Mouse (Mus musculus): ENCODE data around the gene Frmpd1. TPM values are rescaled to one million over a fixed set of nuclear protein-coding genes. Genes with fewer than 3 reads are reported as not detected.
A peak's percentile ranks its signal among the peaks of the same experiment; 100 is the strongest.

Frmpd1 gene
- total RNA-seq (2015) (not detected in 2 replicates), total RNA-seq (2017) (not detected in 2 replicates)

DNA sequence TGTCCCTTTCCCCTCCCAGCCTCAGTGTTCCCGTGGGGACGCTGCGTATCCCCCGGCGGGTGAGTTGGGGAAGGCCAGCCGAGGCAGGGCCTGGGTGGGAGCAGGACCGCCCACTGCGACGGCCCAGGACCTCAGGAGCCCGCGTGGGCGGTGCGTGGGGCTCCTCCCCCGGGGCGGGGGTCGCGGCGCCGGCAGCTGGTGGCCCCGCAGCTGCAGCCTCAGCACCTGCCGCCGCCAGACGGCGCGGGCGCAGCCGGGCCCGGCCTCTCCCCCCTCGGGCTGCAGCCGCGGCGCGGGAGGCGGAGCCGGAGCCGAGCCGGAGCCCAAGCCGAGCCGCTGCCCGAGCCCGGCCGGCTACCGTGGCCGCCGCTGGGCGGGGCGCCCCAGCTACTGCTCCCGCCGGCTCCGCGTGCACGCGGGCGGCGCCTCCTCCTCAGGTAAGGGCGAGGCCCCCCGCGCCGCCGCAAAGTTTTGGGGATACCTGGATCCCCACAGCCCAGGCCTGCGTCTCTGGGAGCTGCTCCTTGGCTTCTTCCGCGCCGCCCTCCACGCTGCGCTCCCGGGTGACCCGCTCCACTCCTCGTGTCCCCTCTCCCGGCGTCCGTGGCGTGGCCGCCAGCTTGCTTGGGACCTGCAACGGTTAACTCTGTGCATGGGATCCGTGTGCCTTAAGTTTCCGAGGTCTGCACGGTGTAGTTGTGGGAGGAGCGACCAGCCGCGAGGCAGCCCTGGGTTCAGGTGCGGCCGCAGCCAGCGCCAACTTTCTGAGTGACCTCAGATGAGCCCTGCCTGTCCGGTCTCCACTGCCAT lies at the start of gene Frmpd1:
TSS of gene Frmpd1 (plus strand) at position 355 of the 810 bp plus-strand sequence.
- peak; percentile 73 for ATAC-seq (replicated peaks; ENCODE audit: poor library complexity)

DNA sequence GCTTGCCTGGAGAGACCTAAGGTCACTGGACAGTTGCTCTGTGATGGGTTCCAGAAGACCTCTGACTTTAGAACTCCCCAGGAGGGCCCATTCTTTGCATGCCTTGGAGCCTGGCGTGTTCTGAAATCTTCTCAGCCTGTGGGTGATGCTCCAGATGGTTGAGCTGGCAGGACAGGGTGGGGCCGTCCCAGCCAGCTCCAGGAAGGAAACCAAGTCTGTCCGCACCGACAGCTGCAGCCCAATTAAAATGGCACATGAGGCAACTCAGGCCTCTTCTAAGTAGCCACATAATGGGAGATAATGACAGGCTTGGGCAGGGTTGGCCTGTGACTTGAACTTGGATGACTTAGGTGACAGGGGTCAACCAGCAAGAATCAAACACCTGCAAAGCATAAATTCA lies 47.0 kb upstream of the Frmpd1 start:
- ATAC-seq (replicated peaks; ENCODE audit: poor library complexity): no peak

DNA sequence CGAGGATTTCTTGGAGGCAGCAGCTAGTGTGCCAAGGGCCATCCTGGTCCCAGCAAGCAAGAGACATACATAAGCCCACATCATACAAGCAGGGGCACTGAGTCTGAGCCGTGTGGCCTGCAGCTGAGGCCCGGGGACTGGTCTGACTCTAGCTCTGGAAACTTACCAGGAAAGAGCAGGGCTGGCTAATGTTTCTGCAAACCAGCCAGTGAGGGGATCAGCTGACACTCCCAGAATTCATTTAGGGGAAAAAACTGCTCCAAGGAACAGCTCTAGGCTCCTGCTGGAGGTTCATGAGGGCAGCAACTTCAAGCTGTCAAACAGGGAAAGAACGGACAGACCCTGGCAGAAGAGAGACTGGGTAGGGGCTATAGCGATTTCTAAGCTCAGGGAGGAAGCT lies 42.8 kb upstream of the Frmpd1 start:
- no peak for ATAC-seq (replicated peaks; ENCODE audit: poor library complexity)

DNA sequence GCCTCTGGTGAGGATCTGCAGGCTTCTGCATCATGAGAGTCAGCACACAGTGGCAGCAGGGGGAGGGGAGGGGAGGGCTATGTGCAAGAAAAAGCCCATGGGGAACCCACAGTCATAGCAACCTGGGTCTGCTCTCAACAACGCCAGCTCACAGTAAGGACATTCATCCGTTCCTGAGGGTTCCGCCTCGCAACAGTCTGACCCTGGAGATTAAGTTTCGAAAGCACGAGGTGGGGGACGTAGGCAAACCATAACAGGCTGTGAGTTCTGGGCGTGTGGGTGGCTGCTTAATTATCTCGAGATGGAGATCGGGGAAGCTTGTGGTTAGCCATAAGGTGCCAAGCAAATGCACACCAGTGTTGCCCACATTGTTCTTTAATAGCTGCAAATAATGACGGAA lies 42.3 kb upstream of the Frmpd1 start:
- ATAC-seq (replicated peaks; ENCODE audit: poor library complexity): peak; percentile 79

DNA sequence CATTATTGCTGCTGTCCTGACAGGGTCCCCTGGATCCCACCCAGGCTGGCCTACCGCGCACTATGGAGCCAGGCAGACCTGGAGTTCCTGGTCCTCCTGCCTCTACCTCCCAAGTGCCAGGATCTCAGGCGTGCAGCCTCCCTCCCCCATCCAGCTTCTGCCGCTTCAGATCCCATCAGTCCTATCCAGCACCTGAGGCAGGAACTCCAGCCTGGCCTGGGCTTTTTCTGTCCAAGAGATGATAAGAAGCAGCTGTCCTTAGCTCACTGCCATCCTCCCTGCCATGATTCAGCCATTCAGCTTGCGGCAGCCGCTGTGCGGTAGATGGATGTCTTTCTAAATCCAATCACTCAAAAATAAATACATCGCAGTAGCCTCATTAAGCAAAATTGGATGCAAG lies 41.7 kb upstream of the Frmpd1 start:
- no peak for ATAC-seq (replicated peaks; ENCODE audit: poor library complexity)

DNA sequence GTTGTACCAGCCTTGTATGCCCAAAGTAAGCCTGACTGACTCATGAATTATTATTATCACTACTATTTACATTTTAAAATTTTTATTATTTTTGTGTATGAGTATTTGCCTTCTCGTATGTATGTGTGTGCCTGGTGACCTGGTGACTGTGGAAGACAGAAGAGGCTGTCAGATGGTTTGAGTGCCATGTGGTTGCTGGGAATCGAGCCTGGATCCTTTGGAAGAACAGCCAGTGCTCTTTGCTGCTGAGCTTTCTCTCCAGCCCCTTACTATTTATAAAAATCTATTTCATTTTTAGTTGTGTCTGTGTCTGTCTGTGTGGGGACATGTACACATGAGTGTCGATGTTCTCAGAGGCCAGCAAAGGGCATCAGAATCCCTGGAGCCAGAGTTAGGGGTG lies 28.2 kb upstream of the Frmpd1 start:
- ATAC-seq (replicated peaks; ENCODE audit: poor library complexity): no peak

DNA sequence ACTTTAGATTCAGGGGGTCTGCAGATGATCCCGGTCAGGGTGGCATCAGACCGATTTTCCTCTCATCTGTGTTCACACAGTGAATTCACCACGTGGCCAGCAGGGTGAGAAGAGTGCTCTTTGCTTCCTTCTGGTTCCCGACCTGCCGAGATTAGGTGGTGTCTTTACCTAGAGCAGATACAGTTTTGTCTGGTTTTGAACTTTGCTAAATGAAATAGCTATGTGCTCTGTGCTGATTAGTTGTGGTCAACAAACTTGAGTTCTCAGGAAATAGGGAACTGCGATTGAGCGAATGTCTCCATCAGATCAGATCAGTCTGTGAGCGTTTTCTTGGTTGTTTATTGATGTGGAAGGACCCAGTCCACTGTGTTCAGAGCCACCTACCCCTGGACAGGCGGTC lies 26.1 kb upstream of the Frmpd1 start:
- peak; percentile 51 for ATAC-seq (replicated peaks; ENCODE audit: poor library complexity)

DNA sequence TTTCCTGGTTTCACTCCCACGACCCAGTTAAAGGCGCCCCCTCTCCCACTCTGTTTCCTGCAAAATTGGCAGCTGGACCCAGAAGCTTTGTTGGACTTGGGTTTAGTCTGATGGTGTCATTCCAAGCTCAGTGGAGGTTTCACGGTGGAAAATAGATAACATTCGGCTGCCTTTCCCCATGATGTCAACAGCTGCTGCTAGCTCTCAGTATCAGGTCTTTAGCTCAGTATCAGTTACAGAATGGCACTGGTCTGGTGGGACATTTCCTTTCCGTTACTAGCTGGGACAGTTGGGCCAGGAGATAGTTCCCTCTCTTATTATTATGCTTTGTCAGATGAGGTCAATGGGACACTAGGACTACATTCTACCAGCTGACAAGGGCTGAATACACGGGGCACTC lies 23.9 kb upstream of the Frmpd1 start:
- ATAC-seq (replicated peaks; ENCODE audit: poor library complexity): peak; percentile 66

DNA sequence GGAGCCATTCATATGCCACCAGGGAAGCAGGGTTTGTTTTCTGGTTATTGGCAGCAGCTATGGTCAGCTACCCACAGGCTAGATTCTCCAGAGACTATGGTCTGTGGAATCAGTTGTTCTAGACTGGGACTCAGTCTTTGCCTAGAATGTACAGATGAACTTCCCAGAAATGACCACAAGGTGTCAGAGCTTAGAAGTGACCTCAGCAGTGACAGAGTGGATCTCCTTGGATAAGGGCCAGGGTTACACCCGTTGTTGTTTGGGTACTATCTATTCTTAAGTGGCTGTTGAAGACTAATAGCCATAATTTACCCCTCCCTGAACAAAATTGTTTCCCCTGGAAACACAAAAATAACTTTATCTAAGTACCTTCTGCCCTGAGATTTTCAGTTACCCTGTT lies 21.0 kb upstream of the Frmpd1 start:
- peak; percentile 77 for ATAC-seq (replicated peaks; ENCODE audit: poor library complexity)

DNA sequence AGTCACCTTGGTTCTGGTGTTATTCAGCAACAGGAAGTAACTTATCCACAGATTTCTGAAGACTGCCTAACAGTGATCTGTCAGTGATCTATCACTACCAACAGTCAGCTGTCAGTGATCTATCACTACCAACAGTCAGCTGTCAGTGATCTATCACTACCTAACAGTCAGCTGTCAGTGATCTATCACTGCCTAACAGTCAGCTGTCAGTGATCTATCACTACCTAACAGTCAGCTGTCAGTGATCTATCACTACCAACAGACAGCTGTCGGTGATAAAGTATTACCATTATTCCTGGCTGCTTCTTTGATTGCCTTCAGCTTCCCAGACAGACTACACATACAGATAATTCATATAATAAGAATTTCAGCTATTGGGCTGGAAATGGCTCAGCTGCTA lies 19.2 kb upstream of the Frmpd1 start:
- no peak for ATAC-seq (replicated peaks; ENCODE audit: poor library complexity)

DNA sequence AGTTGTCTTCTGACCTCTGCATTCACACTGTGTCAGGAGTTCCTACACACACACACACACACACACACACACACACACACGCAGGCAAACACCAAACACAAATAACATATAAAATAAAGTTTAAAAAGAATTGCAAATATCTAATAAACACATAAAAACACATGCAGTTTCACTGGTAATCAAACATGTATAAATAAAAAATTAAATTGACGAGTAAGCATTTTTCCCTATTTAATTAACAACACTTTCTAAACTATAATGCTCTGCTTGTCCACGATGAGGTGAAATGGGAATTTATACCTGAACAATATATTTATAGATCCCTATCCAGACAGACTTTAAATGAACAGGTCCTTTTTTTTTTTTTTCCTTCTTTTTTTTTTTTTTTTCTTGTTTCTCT lies 18.7 kb upstream of the Frmpd1 start:
- no peak for ATAC-seq (replicated peaks; ENCODE audit: poor library complexity)

DNA sequence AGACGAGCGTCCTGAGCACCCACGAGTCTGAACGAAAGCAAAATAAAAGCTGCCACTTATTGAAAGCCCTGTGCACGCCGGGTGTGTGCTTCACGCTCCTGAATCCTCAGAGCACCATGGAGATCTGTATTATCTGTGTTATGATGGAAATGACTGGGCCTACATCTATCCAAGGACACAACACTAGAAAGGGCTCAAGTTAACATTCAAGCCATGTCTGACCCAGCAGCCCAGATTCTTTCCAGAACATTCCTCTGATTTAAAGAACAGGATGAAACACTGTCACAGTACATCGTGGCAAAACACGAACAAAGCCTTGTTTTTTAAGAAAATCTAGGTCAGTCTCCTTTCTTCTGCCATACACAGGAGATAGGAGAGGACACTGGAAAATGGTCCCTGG lies 13.3 kb upstream of the Frmpd1 start:
- ATAC-seq (replicated peaks; ENCODE audit: poor library complexity): no peak

DNA sequence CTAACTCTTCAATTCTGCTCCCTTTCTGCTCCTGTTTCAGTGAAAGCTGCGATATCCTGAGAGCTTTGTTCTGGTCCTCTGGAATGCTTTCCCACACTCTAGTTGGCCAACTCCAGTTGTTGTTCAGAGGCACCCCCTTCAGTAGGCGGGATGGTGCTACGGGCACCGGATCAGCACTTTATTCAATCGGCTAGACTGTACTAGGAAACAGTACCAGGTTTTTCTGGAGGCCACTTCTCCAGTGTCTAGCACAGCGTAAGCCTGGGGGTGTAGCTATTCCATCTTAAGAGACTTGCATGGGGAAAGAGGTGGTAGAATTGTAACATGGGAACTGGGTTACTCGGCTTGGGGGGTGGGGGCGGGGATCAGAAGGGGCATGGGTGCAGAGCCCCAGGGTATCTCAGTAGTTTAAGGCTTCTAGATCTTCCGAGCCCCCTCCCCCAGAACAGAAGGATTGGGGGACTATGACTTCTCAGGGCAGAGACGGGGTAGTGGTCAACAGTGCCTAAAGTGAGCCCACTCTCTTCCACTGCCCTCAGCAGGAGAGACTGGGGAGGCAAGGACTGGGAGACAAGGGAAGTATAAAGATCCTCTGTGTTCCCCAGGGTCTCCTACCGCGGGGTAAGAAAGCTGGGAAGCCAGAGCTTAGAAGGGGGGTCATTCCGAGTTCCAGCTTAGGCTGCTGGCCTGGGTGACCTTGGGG lies 706 bp upstream of the Frmpd1 start:
- ATAC-seq (replicated peaks; ENCODE audit: poor library complexity): no peak

DNA sequence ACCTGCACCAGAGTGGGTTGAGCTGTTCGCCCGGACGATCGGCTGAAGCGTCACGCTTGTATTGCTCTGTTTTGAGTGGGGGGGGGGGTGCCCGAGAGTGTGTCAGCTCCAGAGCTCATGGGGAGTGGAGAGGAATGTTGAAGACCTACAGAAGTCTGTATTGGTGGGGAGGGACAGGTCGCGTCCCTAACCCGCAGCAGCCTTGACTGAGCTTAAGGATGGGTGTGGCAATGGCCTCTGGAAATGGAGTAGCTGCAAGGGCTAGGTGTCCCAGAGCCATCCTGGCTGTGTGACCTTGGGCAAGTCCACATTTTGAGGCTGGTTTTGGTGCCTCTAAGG lies 625 bp downstream of the Frmpd1 start:
- ATAC-seq (replicated peaks; ENCODE audit: poor library complexity): no peak

DNA sequence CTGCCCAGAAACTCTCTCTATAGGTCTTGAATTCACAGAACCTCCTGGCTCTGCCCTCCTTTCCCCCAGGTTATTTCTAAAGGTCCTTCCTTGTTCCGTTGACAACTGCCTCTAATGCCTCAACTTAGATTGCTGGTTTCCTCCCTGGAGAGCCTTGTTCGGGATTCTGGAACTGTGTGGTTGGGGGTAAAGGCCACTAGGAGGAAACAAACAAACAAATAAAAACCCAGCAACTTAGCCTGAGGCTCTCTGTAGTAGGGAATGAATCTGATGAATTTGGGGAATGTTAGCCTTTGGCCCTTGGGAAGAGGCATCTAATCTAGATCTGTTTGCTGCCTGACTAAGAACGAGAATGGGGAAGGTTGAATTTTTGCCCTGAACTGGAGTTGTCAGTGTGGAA lies 13.6 kb downstream of the Frmpd1 start:
- ATAC-seq (replicated peaks; ENCODE audit: poor library complexity): no peak

DNA sequence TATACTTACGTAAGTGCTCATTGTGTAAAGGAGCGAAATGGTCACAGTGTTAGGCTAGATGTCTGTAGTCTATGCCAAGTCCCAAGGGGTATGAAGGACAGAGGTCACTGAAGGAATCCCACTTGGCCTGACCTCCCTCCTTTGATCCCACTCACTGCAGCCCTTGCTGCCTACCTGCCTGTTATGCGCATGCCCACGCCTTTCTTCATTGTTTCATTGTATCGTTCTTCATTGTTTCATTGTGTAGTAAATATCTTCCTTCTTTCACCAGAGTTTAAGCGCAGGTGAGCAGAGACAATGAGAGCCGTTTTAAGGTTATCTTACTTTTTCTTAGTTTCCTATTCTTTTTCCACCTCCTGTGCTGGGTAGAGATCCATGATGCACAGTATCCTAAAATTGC lies 18.6 kb downstream of the Frmpd1 start:
- ATAC-seq (replicated peaks; ENCODE audit: poor library complexity): no peak

DNA sequence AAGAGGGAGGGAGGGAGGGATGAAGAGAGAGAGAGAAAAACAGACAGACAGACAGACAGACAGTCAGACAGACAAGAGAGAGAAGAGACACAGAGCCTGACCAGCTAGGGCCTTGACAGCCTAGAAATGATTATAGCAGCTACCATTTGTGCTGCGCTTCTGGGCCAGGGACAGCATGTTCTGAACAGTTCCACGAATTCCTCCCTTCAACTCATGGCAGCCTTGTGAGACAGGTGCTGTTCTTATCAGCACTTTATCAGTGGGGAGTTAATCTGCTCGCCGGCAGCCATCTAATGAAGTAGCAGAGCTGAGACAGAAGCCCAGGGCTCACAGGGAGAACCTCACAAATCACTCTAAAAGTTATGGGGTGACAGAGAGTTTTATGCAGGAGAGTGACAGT lies 22.8 kb downstream of the Frmpd1 start:
- no peak for ATAC-seq (replicated peaks; ENCODE audit: poor library complexity)

DNA sequence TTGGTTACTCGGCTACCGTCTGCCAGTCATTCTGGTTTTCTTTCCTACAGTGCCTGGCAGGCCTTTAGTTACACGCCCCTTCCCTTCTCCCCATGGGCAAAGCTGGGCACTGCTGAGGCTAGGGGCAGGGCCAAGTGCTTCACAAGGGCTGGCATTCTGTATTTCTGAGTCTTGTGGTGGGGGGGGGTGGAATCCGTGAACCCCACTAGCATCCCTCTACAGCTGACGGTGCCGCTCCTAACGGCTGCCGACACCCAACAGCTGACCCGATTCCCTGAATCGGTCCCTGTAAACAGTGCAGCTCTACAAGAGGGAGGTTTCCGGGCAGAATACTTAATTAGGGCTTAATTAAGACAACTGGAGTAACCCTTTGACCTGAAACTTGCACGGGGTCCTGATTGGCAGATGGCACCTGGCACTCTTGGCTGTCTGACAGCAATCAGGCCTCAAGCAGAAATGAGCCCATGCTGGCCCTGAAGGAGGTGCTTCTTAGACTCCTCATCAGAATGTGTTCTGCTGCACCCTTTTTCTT lies 24.2 kb downstream of the Frmpd1 start:
- no peak for ATAC-seq (replicated peaks; ENCODE audit: poor library complexity)

DNA sequence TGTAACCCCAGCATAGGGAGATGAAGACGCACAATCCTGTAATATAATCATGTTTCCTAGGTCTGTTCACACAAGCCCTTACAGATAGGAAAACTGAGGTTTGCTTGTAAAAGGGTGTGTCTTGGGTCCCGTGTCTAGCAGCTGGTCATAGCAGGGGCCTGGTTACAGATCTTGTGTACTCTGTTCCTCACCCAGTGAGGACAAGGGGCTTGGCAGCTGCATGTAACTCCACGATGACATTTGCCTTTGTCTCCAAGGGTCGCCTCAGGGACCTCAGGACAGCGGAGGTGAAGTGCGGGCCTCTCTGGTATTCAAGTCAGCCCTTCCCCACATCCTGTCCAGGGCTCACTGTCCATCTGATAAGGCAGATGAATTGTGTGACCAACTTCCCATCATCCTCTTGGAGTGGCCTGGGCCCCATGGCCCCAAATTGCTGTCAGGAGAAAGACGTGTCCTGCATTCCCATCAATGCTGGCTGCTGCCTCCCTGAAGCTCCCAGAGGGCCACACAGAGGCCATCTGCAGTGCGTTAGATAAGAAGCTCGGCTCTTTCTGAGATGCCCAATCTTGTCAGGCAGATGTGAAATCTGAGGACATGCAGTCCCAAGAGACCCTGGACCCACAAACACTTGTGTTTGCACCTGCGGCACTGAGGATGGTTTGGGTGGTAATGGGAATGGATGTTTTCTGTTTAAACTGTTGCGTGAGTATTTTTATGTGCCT lies 27.8 kb downstream of the Frmpd1 start:
- no peak for ATAC-seq (replicated peaks; ENCODE audit: poor library complexity)

DNA sequence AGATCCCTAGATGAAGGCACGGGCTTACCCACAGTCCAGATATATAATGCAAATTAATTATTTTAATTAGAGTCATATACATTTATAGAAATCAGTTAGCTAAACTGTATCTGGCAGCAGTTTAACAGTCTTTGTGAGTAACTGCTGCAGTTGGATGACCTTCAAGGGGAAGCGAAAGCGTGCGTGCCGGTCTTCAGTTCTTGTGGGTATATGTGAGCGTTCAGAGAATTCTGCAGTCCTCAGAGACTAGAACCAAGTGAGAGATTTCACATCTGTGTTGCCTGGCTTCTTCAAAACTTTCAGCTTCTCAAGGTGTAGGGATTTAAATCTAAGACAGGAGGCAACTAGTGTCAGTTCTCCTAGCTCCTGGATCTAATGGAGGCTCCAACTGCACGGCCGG lies 35.3 kb downstream of the Frmpd1 start:
- ATAC-seq (replicated peaks; ENCODE audit: poor library complexity): no peak

DNA sequence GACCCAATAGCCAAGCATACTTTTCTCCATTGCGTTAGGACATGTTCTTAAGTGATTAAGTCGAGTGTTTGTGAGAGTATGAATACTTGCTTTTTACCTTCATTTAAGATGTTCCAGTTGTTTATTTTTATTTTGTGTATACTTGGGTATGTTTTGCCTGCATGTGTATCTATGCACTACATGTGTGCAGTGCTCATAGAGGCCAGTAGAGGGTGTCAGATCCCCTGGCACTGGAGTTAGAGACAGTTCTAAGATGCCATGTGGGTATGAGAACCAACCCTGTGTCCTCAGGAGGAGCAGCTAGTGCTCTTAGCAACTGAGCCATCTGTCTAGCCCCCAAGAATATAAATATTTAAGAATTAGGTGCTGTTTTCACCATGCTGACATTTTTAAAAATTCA lies 37.7 kb downstream of the Frmpd1 start:
- no peak for ATAC-seq (replicated peaks; ENCODE audit: poor library complexity)

DNA sequence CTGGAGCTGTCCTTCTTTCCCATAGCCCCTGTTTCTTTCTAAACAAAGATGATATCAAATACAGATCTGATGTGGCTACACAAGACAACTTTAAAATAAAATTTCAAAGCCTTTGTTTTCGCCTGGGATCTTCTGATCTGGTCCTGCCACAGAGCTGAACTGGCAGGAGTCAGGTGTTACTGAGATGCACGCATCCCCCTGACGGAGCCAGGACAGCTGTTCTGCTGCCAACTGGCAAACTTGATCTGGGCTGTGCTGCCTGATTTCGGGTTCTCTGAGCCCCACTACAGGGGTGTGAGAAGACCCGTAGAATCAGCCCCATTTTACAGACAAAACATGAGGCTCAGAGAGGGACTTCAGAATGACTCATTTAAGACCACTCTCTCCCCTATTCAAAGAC lies 45.6 kb downstream of the Frmpd1 start:
- ATAC-seq (replicated peaks; ENCODE audit: poor library complexity): no peak
